Mouse (Mus musculus) lung, postnatal 0 days (tissue): ENCODE results near the gene 2310057M21Rik. TPM values are rescaled to one million over a fixed set of nuclear protein-coding genes. Genes with fewer than 3 reads are reported as not detected.

Source experiments
- ATAC-seq: fragments of 200-750 bp; cut with Nextera tagmentation; 2 replicates; pipeline ENCODE4 v1.8.0; 2017; ENCODE audit warnings: moderate library complexity
- DNase-seq: peaks from one replicate; pipeline ENCODE4 v3.0.0-alpha.2; 2016; ENCODE audit warnings: low spot score
- H3K27ac ChIP-seq: fragments of 300-500 bp; sonication (generic); 2 replicates; pipeline ENCODE4 v1.5.1; 2014; ENCODE audit warnings: antibody characterized with exemption, mild to moderate bottlenecking, low read length, mixed read lengths
- H3K27me3 ChIP-seq: fragments of 300-500 bp; sonication (generic); replicated peaks from 2 replicates; pipeline ENCODE4 v1.6.1; 2014; ENCODE audit warnings: low read length, mixed read lengths; ENCODE audit not compliant: insufficient read depth
- H3K36me3 ChIP-seq: fragments of 300-500 bp; sonication (generic); 2 replicates; pipeline ENCODE4 v1.6.1; 2014; ENCODE audit warnings: low read length, mixed read lengths; ENCODE audit not compliant: insufficient read depth
- H3K4me1 ChIP-seq: fragments of 300-500 bp; sonication (generic); 2 replicates; pipeline ENCODE4 v1.6.1; 2014; ENCODE audit warnings: antibody characterized with exemption, low read depth, low read length, mixed read lengths; ENCODE audit not compliant: insufficient read depth
- H3K4me2 ChIP-seq: fragments of 300-500 bp; sonication (generic); replicated peaks from 2 replicates; pipeline ENCODE4 v1.6.1; 2014; ENCODE audit warnings: low read depth, mild to moderate bottlenecking, low read length, moderate library complexity, mixed read lengths
- H3K4me3 ChIP-seq: fragments of 300-500 bp; sonication (generic); 2 replicates; pipeline ENCODE4 v1.5.1; 2014; ENCODE audit warnings: low read depth, low read length
- H3K9ac ChIP-seq: fragments of 300-500 bp; sonication (generic); replicated peaks from 2 replicates; pipeline ENCODE4 v1.6.1; 2014; ENCODE audit warnings: low read depth, mild to moderate bottlenecking
- H3K9me3 ChIP-seq: fragments of 300-500 bp; sonication (generic); 2 replicates; pipeline ENCODE4 v1.6.1; 2016; ENCODE audit warnings: low read length, mixed read lengths
- CTCF ChIP-seq: IDR thresholded peaks from 2 replicates; pipeline ENCODE4 v1.5.1; 2016; ENCODE audit warnings: antibody characterized with exemption, mild to moderate bottlenecking
- EP300 ChIP-seq: IDR thresholded peaks from 2 replicates; pipeline ENCODE4 v1.6.1; 2016; ENCODE audit warnings: antibody characterized with exemption, mild to moderate bottlenecking, control low read depth
- WGBS: fragments of 180-500 bp; shearing (Covaris S2); extraction: QIAGEN DNeasy Blood & Tissue Kit; methylation state at CpG from one replicate; pipeline ENCODE4 v1.1.7; 2014; 5-methylcytosine and 5-hydroxymethylcytosine counted together
- polyA plus RNA-seq: library from polyadenylated mRNA; unstranded; fragments of >200 nt; fragmentation: Nextera tagmentation; extraction: Ambion mirVana; gene quantifications from 2 replicates; pipeline ENCODE4 v1.2.1, GENCODE M21; 2015

Gene 2310057M21Rik
- 10.7 and 12.5 TPM in 2 replicates for polyA plus RNA-seq

- DNase-seq (peak; percentile 99), ATAC-seq (peak; percentile 98)
- Histone ChIP-seq H3K36me3 (no peaks in the 10 kb centered on the region), H3K9me3 (no peaks in the 10 kb centered on the region), H3K27ac (peak within 1 kb of the TSS; percentile 89), H3K4me1 (no peaks in the 10 kb centered on the region), H3K27me3 (no peaks in the 10 kb centered on the region), H3K4me3 (peak within 1 kb of the TSS; percentile 81), H3K9ac (peak within 1 kb of the TSS; percentile 90), H3K4me2 (peak within 1 kb of the TSS; percentile 78)
- under 1% methylated on average over 53 of the region's 55 CpGs for WGBS
- no peak for TF ChIP-seq CTCF
- TF ChIP-seq EP300, result no peak
These were observed at the start of gene 2310057M21Rik for GRCm38 (mm10) chr7:131362615-131363300. Gene 2310057M21Rik (minus strand): TSS chr7:131362759.

- Histone ChIP-seq H3K4me3 (peak overlapping the region; percentile 93), H3K27ac (peak overlapping the region; percentile 95; the same call in 1 of the 2 replicates), H3K9me3 (no peaks in the 10 kb centered on the region), H3K4me2 (peak overlapping the region; percentile 75), H3K4me1 (peaks cover 14% of the 10 kb centered on the region; the same call in 1 of the 2 replicates), H3K9ac (0 out of 2 replicates have a peak overlapping the region, but pooled peaks have one; percentile 97), H3K36me3 (no peaks in the 10 kb centered on the region), H3K27me3 (no peaks in the 10 kb centered on the region)
- DNase-seq, result peak; percentile 42
- 21% methylated on average over 2 of the region's 2 CpGs for WGBS
- no peak for ATAC-seq
- TF ChIP-seq EP300, result no peak
- no peak for TF ChIP-seq CTCF
These were observed 49.3 kb upstream of the 2310057M21Rik start for GRCm38 (mm10) chr7:131411941-131412270.

- TF ChIP-seq CTCF (no peak), EP300 (peak; percentile 13)
- Histone ChIP-seq H3K4me2 (peak overlapping the region; percentile 75), H3K27ac (peak overlapping the region; percentile 95), H3K27me3 (no peaks in the 10 kb centered on the region), H3K36me3 (no peaks in the 10 kb centered on the region), H3K4me3 (peak overlapping the region; percentile 93), H3K9ac (peak overlapping the region; percentile 97), H3K9me3 (no peaks in the 10 kb centered on the region), H3K4me1 (peaks cover 14% of the 10 kb centered on the region; the same call in 1 of the 2 replicates)
- ATAC-seq (peak; percentile 34), DNase-seq (peak; percentile 81)
- 22% methylated on average over 10 of the region's 10 CpGs for WGBS
These were observed 48.8 kb upstream of the 2310057M21Rik start for GRCm38 (mm10) chr7:131411221-131411940.

GRCm38 (mm10) chr7:131410416-131411058 is 48.0 kb upstream of the 2310057M21Rik start, which contains the start of the genes Ikzf5 and Acadsb:
Gene Ikzf5 (minus strand): TSS chr7:131410521.
Gene Acadsb (plus strand): TSS chr7:131410601.
- no peak for TF ChIP-seq CTCF
- peak; percentile 93 for TF ChIP-seq EP300
- under 1% methylated on average over 37 of the region's 42 CpGs for WGBS
- Histone ChIP-seq H3K4me1 (peaks cover 14% of the 10 kb centered on the region; the same call in 1 of the 2 replicates), H3K27ac (peak within 1 kb of the TSS; percentile 95), H3K4me2 (peak within 1 kb of the TSS; percentile 75), H3K9ac (peak within 1 kb of the TSS; percentile 97), H3K27me3 (no peaks in the 10 kb centered on the region), H3K36me3 (no peaks in the 10 kb centered on the region), H3K4me3 (peak within 1 kb of the TSS; percentile 93), H3K9me3 (no peaks in the 10 kb centered on the region)
- ATAC-seq (peak; percentile 98), DNase-seq (peak; percentile 99)

GRCm38 (mm10) chr7:131409988-131410385 is 47.4 kb upstream of the 2310057M21Rik start:
- 1% methylated on average over 38 of the region's 38 CpGs for WGBS
- H3K4me2 ChIP-seq, result peak overlapping the region; percentile 75
- no peaks in the 10 kb centered on the region for H3K36me3 ChIP-seq
- H3K4me3 ChIP-seq, result peak overlapping the region; percentile 93
- TF ChIP-seq EP300 (no peak), CTCF (no peak)
- DNase-seq (no peak), ATAC-seq (peak; percentile 46)
- H3K9me3 ChIP-seq, result no peaks in the 10 kb centered on the region
- H3K4me1 ChIP-seq, result peaks cover 14% of the 10 kb centered on the region; the same call in 1 of the 2 replicates
- H3K27me3 ChIP-seq, result no peaks in the 10 kb centered on the region
- H3K27ac ChIP-seq, result peak overlapping the region; percentile 87
- peak overlapping the region; percentile 97 for H3K9ac ChIP-seq
